Mouse (Mus musculus) liver, embryonic 14.5 days (tissue): ENCODE data around the gene Lbhd2. TPM values are rescaled to one million over a fixed set of nuclear protein-coding genes. Genes with fewer than 3 reads are reported as not detected.

Experiments
- ATAC-seq: fragments of 200-750 bp; cut with Nextera tagmentation; 2 replicates; pipeline ENCODE4 v1.8.0; 2017; ENCODE audit warnings: moderate number of reproducible peaks, mild to moderate bottlenecking, moderate library complexity; ENCODE audit not compliant: insufficient read depth
- DNase-seq, 3 experiments: peaks; one replicate each; pipeline ENCODE4 v3.0.0-alpha.2; 2012 to 2013; ENCODE audit warnings: low read depth in 3 of 3, low spot score in 3 of 3
- H3K27ac ChIP-seq: fragments of 300-500 bp; sonication (generic); 2 replicates; pipeline ENCODE4 v1.5.1; 2014; ENCODE audit warnings: moderate library complexity, mild to moderate bottlenecking, control low read depth, inconsistent platforms
- H3K27me3 ChIP-seq: fragments of 300-500 bp; sonication (generic); 2 replicates; pipeline ENCODE4 v1.6.1; 2014; ENCODE audit warnings: mild to moderate bottlenecking, low read length, moderate library complexity; ENCODE audit not compliant: control insufficient read depth, insufficient read depth
- H3K36me3 ChIP-seq: fragments of 300-500 bp; sonication (generic); replicated peaks from 2 replicates; pipeline ENCODE4 v1.6.1; 2014; ENCODE audit warnings: low read depth; ENCODE audit not compliant: control insufficient read depth, insufficient read depth
- H3K4me1 ChIP-seq, 2 experiments: fragments of 200-500 bp in 1 of 2; fragments of 300-500 bp in 1 of 2; sonication (generic) in 1 of 2; replicated peaks; 2 replicates each; pipeline ENCODE4 v1.6.1; 2012 to 2014; ENCODE audit warnings: antibody characterized with exemption in 1 of 2, inconsistent platforms in 1 of 2, low read length in 1 of 2; ENCODE audit not compliant: control insufficient read depth in 2 of 2, insufficient read depth in 2 of 2
- H3K4me2 ChIP-seq: fragments of 300-500 bp; sonication (generic); 2 replicates; pipeline ENCODE4 v1.6.1; 2014; ENCODE audit warnings: low read depth, mild to moderate bottlenecking, control low read depth, moderate library complexity
- H3K4me3 ChIP-seq, 2 experiments: fragments of 200-500 bp in 1 of 2; fragments of 300-500 bp in 1 of 2; sonication (generic) in 1 of 2; 2 replicates each; pipeline ENCODE4 v1.5.1; 2012 to 2014; ENCODE audit warnings: low read depth in 2 of 2, low read length in 2 of 2, mild to moderate bottlenecking in 2 of 2, control low read depth in 1 of 2, inconsistent platforms in 1 of 2, moderate library complexity in 1 of 2; ENCODE audit not compliant: insufficient read depth in 1 of 2
- H3K9ac ChIP-seq: fragments of 300-500 bp; sonication (generic); replicated peaks from 2 replicates; pipeline ENCODE4 v1.6.1; 2014; ENCODE audit warnings: mild to moderate bottlenecking, control low read depth, moderate library complexity
- H3K9me3 ChIP-seq: fragments of 300-500 bp; sonication (generic); 2 replicates; pipeline ENCODE4 v1.6.1; 2016; ENCODE audit warnings: low read length, mixed read lengths; ENCODE audit not compliant: control insufficient read depth
- CTCF ChIP-seq: IDR thresholded peaks from 2 replicates; pipeline ENCODE4 v1.5.1; 2016; ENCODE audit warnings: antibody characterized with exemption, low read depth, control low read depth
- EP300 ChIP-seq: IDR thresholded peaks from 2 replicates; pipeline ENCODE4 v1.6.1; 2016; ENCODE audit warnings: antibody characterized with exemption, low read depth
- WGBS: fragments of 180-500 bp; shearing (Covaris S2); extraction: QIAGEN DNeasy Blood & Tissue Kit; methylation state at CpG from one replicate; pipeline ENCODE4 v1.1.7; 2014; ENCODE audit not compliant: insufficient replicate concordance; 5-methylcytosine and 5-hydroxymethylcytosine counted together
- polyA plus RNA-seq, 2 experiments: library from polyadenylated mRNA; depleted of rRNA in 1 of 2; stranded (reverse) in 1 of 2; unstranded in 1 of 2; fragments of >200 nt; fragmentation: Nextera tagmentation in 1 of 2; extraction: Ambion mirVana in 1 of 2; gene quantifications; 2 replicates each; pipeline versions ENCODE4 v1.2.1 to v1.2.3; 2012 to 2014

Gene Lbhd2
- polyA plus RNA-seq, 2 experiments = 0.15 TPM; not detected in 1

- H3K9ac ChIP-seq = no peak overlapping the region
- no peaks in the 10 kb centered on the region for H3K27me3 ChIP-seq
- peak overlapping the region; percentile 18; the same call in 1 of the 2 replicates for H3K4me2 ChIP-seq
- H3K4me1 ChIP-seq = peaks cover 69 to 82% of the 10 kb centered on the region in 2 experiments
- H3K27ac ChIP-seq = peak overlapping the region; percentile 52
- H3K9me3 ChIP-seq = no peaks in the 10 kb centered on the region
- DNase-seq = no peak
- 67% methylated on average over 8 of the region's 8 CpGs for WGBS
- no peaks in the 10 kb centered on the region for H3K36me3 ChIP-seq
- H3K4me3 ChIP-seq = no peak overlapping the region
- TF ChIP-seq CTCF = no peak
- no peak for TF ChIP-seq EP300
- ATAC-seq = no peak
Measured at GRCm38 (mm10) chr12:111436640-111437039, 30.0 kb downstream of the Lbhd2 start.

- Histone ChIP-seq H3K4me3 (no peak overlapping the region), H3K36me3 (no peaks in the 10 kb centered on the region), H3K9ac (no peak overlapping the region), H3K4me2 (no peak overlapping the region), H3K4me1 (peaks cover 74 to 86% of the 10 kb centered on the region in 2 experiments), H3K27me3 (no peaks in the 10 kb centered on the region), H3K27ac (peak overlapping the region; percentile 43), H3K9me3 (no peaks in the 10 kb centered on the region)
- TF ChIP-seq EP300 (no peak), CTCF (no peak)
- ATAC-seq (no peak), DNase-seq (no peak)
- 34% methylated on average over 5 of the region's 5 CpGs for WGBS
Measured at GRCm38 (mm10) chr12:111437222-111437900, 30.8 kb downstream of the Lbhd2 start.

GRCm38 (mm10) chr12:111438850-111439249 lies 32.2 kb downstream of the Lbhd2 start:
- no peak for DNase-seq
- 66% methylated on average over 6 of the region's 6 CpGs for WGBS
- no peak overlapping the region for H3K9ac ChIP-seq
- H3K9me3 ChIP-seq = no peaks in the 10 kb centered on the region
- H3K27ac ChIP-seq = no peak overlapping the region
- H3K4me3 ChIP-seq = no peak overlapping the region
- no peak overlapping the region for H3K4me2 ChIP-seq
- ATAC-seq = no peak
- no peak for TF ChIP-seq EP300
- TF ChIP-seq CTCF = no peak
- no peaks in the 10 kb centered on the region for H3K36me3 ChIP-seq
- H3K27me3 ChIP-seq = no peaks in the 10 kb centered on the region
- H3K4me1 ChIP-seq = peaks cover 63 to 73% of the 10 kb centered on the region in 2 experiments

GRCm38 (mm10) chr12:111440701-111441373 lies 34.2 kb downstream of the Lbhd2 start:
- no peak overlapping the region for H3K4me2 ChIP-seq
- H3K4me3 ChIP-seq = no peak overlapping the region
- ATAC-seq = no peak
- peaks cover 54 to 68% of the 10 kb centered on the region in 2 experiments for H3K4me1 ChIP-seq
- H3K9me3 ChIP-seq = no peaks in the 10 kb centered on the region
- peaks cover 13% of the 10 kb centered on the region for H3K36me3 ChIP-seq
- H3K27me3 ChIP-seq = no peaks in the 10 kb centered on the region
- no peak overlapping the region for H3K27ac ChIP-seq
- no peak for DNase-seq
- no peak overlapping the region for H3K9ac ChIP-seq
- TF ChIP-seq CTCF (no peak), EP300 (no peak)
- 80% methylated on average over 9 of the region's 9 CpGs for WGBS

GRCm38 (mm10) chr12:111441523-111441922 lies 34.9 kb downstream of the Lbhd2 start:
- Histone ChIP-seq H3K4me2 (peak overlapping the region; percentile 65), H3K4me3 (no peak overlapping the region), H3K4me1 (peaks cover 50 to 66% of the 10 kb centered on the region in 2 experiments), H3K9me3 (no peaks in the 10 kb centered on the region), H3K27me3 (no peaks in the 10 kb centered on the region), H3K9ac (no peak overlapping the region), H3K27ac (peak overlapping the region; percentile 96), H3K36me3 (peaks cover 20% of the 10 kb centered on the region)
- WGBS = 65% methylated on average over 3 of the region's 3 CpGs
- DNase-seq (no peak), ATAC-seq (no peak)
- TF ChIP-seq CTCF (no peak), EP300 (no peak)
